Mouse (Mus musculus) testis, adult 2 months (tissue): ENCODE results near the gene Man2a2. TPM values are rescaled to one million over a fixed set of nuclear protein-coding genes. Genes with fewer than 3 reads are reported as not detected.

Experiments used
- H3K27ac ChIP-seq: fragments of 200-500 bp; 2 replicates; pipeline ENCODE4 v1.5.1; 2012; ENCODE audit warnings: low read depth, low read length; ENCODE audit not compliant: control insufficient read depth, insufficient read depth
- H3K27me3 ChIP-seq: fragments of 200-500 bp; 2 replicates; pipeline ENCODE4 v1.6.1; 2012; ENCODE audit warnings: mild to moderate bottlenecking, low read length, moderate library complexity; ENCODE audit not compliant: control insufficient read depth, insufficient read depth
- H3K36me3 ChIP-seq: fragments of 200-500 bp; 2 replicates; pipeline ENCODE4 v1.6.1; 2012; ENCODE audit warnings: mild to moderate bottlenecking, low read length; ENCODE audit not compliant: control insufficient read depth, insufficient read depth
- H3K4me1 ChIP-seq: fragments of 200-500 bp; 2 replicates; pipeline ENCODE4 v1.6.1; 2012; ENCODE audit warnings: low read length; ENCODE audit not compliant: control insufficient read depth, insufficient read depth
- H3K4me3 ChIP-seq: fragments of 200-500 bp; 2 replicates; pipeline ENCODE4 v1.5.1; 2012; ENCODE audit warnings: low read depth, mild to moderate bottlenecking, low read length, moderate library complexity, mixed read lengths; ENCODE audit not compliant: control insufficient read depth
- CTCF ChIP-seq: fragments of 200-500 bp; IDR thresholded peaks from 2 replicates; pipeline ENCODE4 v1.5.1; 2012; ENCODE audit warnings: low read depth, mild to moderate bottlenecking, inconsistent platforms, low read length, moderate library complexity; ENCODE audit not compliant: control insufficient read depth, insufficient read depth, insufficient replicate concordance
- POLR2A ChIP-seq: fragments of 200-500 bp; IDR thresholded peaks from 2 replicates; pipeline ENCODE4 v1.6.1; 2012; ENCODE audit warnings: low read depth, mild to moderate bottlenecking, inconsistent platforms, low read length, moderate library complexity; ENCODE audit not compliant: control insufficient read depth
- polyA plus RNA-seq: library from polyadenylated mRNA; depleted of rRNA; stranded (reverse); fragments of >200 nt; gene quantifications from 2 replicates; pipeline ENCODE4 v1.2.3, GENCODE M21; 2012

The Man2a2 gene
- polyA plus RNA-seq, 1 experiment = 71.5 TPM

GRCm38 (mm10) chr7:80323336-80323735 lies 47.8 kb downstream of the Man2a2 start:
- Histone ChIP-seq H3K4me1 (peaks cover 4% of the 10 kb centered on the region), H3K27me3 (no peaks in the 10 kb centered on the region), H3K27ac (no peak overlapping the region), H3K4me3 (no peak overlapping the region), H3K36me3 (0 out of 2 replicates have a peak, but pooled peaks cover 1% of the 10 kb centered on the region)
- TF ChIP-seq POLR2A = no peak
- TF ChIP-seq CTCF = no peak

GRCm38 (mm10) chr7:80319846-80320496 lies 51.2 kb downstream of the Man2a2 start:
- H3K27me3 ChIP-seq = no peaks in the 10 kb centered on the region
- H3K4me1 ChIP-seq = peaks cover under 1% of the 10 kb centered on the region; the same call in 1 of the 2 replicates
- no peak overlapping the region for H3K27ac ChIP-seq
- TF ChIP-seq POLR2A = no peak
- TF ChIP-seq CTCF = no peak
- H3K4me3 ChIP-seq = peak overlapping the region; percentile 2
- 0 out of 2 replicates have a peak, but pooled peaks cover 1% of the 10 kb centered on the region for H3K36me3 ChIP-seq

- Histone ChIP-seq H3K4me3 (no peak overlapping the region), H3K36me3 (0 out of 2 replicates have a peak, but pooled peaks cover 1% of the 10 kb centered on the region), H3K4me1 (no peaks in the 10 kb centered on the region; the same call in 1 of the 2 replicates), H3K27me3 (no peaks in the 10 kb centered on the region), H3K27ac (no peak overlapping the region)
- no peak for TF ChIP-seq CTCF
- no peak for TF ChIP-seq POLR2A
These were observed 52.5 kb downstream of the Man2a2 start for GRCm38 (mm10) chr7:80318670-80319069.

GRCm38 (mm10) chr7:80317439-80318115 lies 53.6 kb downstream of the Man2a2 start:
- no peak overlapping the region for H3K27ac ChIP-seq
- H3K4me1 ChIP-seq = no peaks in the 10 kb centered on the region; the same call in 1 of the 2 replicates
- H3K27me3 ChIP-seq = no peaks in the 10 kb centered on the region
- no peak for TF ChIP-seq POLR2A
- TF ChIP-seq CTCF = no peak
- H3K4me3 ChIP-seq = no peak overlapping the region
- 0 out of 2 replicates have a peak, but pooled peaks cover 1% of the 10 kb centered on the region for H3K36me3 ChIP-seq

GRCm38 (mm10) chr7:80315733-80316132 lies 55.4 kb downstream of the Man2a2 start:
- Histone ChIP-seq H3K27ac (no peak overlapping the region), H3K4me1 (no peaks in the 10 kb centered on the region; the same call in 1 of the 2 replicates), H3K4me3 (no peak overlapping the region), H3K27me3 (no peaks in the 10 kb centered on the region), H3K36me3 (peaks cover 2% of the 10 kb centered on the region; the same call in 1 of the 2 replicates)
- TF ChIP-seq CTCF (no peak), POLR2A (no peak)

- Histone ChIP-seq H3K4me3 (no peak overlapping the region), H3K27me3 (no peaks in the 10 kb centered on the region), H3K27ac (no peak overlapping the region), H3K36me3 (peaks cover 2% of the 10 kb centered on the region), H3K4me1 (no peaks in the 10 kb centered on the region)
- TF ChIP-seq CTCF = no peak
- no peak for TF ChIP-seq POLR2A
These were observed 60.4 kb downstream of the Man2a2 start for GRCm38 (mm10) chr7:80310771-80311170.

- H3K27me3 ChIP-seq = no peaks in the 10 kb centered on the region
- H3K36me3 ChIP-seq = peaks cover 2% of the 10 kb centered on the region
- H3K4me1 ChIP-seq = no peaks in the 10 kb centered on the region
- H3K4me3 ChIP-seq = no peak overlapping the region
- no peak for TF ChIP-seq CTCF
- TF ChIP-seq POLR2A = no peak
- H3K27ac ChIP-seq = no peak overlapping the region
These were observed 63.4 kb downstream of the Man2a2 start for GRCm38 (mm10) chr7:80307766-80308165.

GRCm38 (mm10) chr7:80301522-80301921 lies 69.7 kb downstream of the Man2a2 start:
- Histone ChIP-seq H3K27me3 (no peaks in the 10 kb centered on the region), H3K4me1 (no peaks in the 10 kb centered on the region), H3K36me3 (peaks cover 1% of the 10 kb centered on the region), H3K4me3 (no peak overlapping the region), H3K27ac (no peak overlapping the region)
- TF ChIP-seq CTCF = no peak
- TF ChIP-seq POLR2A = no peak
